Mouse (Mus musculus) stomach, postnatal 0 days (tissue): ENCODE measurements around the gene Llgl1. TPM values are rescaled to one million over a fixed set of nuclear protein-coding genes. Genes with fewer than 3 reads are reported as not detected.
A peak's percentile ranks its signal among the peaks of the same experiment; 100 is the strongest.

Experiments used
- ATAC-seq: fragments of 200-750 bp; cut with Nextera tagmentation; 2 replicates; pipeline ENCODE4 v1.8.0; 2017; ENCODE audit not compliant: low FRiP score, low TSS enrichment
- DNase-seq: peaks from one replicate; pipeline ENCODE4 v3.0.0-alpha.2; 2016; ENCODE audit warnings: low spot score
- H3K27ac ChIP-seq: fragments of 300-500 bp; sonication (generic); replicated peaks from 2 replicates; pipeline ENCODE4 v1.5.1; 2014; ENCODE audit warnings: mild to moderate bottlenecking, control low read depth
- H3K27me3 ChIP-seq: fragments of 300-500 bp; sonication (generic); 2 replicates; pipeline ENCODE4 v1.6.1; 2014; ENCODE audit warnings: low read length; ENCODE audit not compliant: control insufficient read depth, insufficient read depth
- H3K36me3 ChIP-seq: fragments of 300-500 bp; sonication (generic); 2 replicates; pipeline ENCODE4 v1.6.1; 2014; ENCODE audit warnings: low read length, mixed read lengths; ENCODE audit not compliant: control insufficient read depth, insufficient read depth
- H3K4me1 ChIP-seq: fragments of 300-500 bp; sonication (generic); replicated peaks from 2 replicates; pipeline ENCODE4 v1.6.1; 2014; ENCODE audit warnings: antibody characterized with exemption; ENCODE audit not compliant: control insufficient read depth, insufficient read depth
- H3K4me2 ChIP-seq: fragments of 300-500 bp; sonication (generic); replicated peaks from 2 replicates; pipeline ENCODE4 v1.6.1; 2014; ENCODE audit warnings: low read depth, mild to moderate bottlenecking, control low read depth, moderate library complexity
- H3K4me3 ChIP-seq: fragments of 300-500 bp; sonication (generic); 2 replicates; pipeline ENCODE4 v1.5.1; 2014; ENCODE audit warnings: low read depth, low read length, control low read depth
- H3K9ac ChIP-seq: fragments of 300-500 bp; sonication (generic); 2 replicates; pipeline ENCODE4 v1.6.1; 2014; ENCODE audit warnings: mild to moderate bottlenecking, low read length, control low read depth, mixed read lengths
- H3K9me3 ChIP-seq: fragments of 300-500 bp; sonication (generic); 2 replicates; pipeline ENCODE4 v1.6.1; 2016; ENCODE audit warnings: low read length; ENCODE audit not compliant: control insufficient read depth
- CTCF ChIP-seq: IDR thresholded peaks from 2 replicates; pipeline ENCODE4 v1.5.1; 2016; ENCODE audit warnings: antibody characterized with exemption, low read depth, mild to moderate bottlenecking, moderate library complexity
- EP300 ChIP-seq: optimal IDR thresholded peaks from 2 replicates; pipeline ENCODE3; 2016; ENCODE audit warnings: antibody characterized with exemption
- WGBS: fragments of 180-500 bp; shearing (Covaris S2); extraction: QIAGEN DNeasy Blood & Tissue Kit; methylation state at CpG from one replicate; pipeline ENCODE4 v1.1.7; 2014; 5-methylcytosine and 5-hydroxymethylcytosine counted together
- microRNA-seq: library from miRNA; unstranded; fragments of <30 nt; microRNA quantifications from one replicate; pipeline ENCODE4, GENCODE M21; 2016
- polyA plus RNA-seq: library from polyadenylated mRNA; unstranded; fragments of >200 nt; fragmentation: Nextera tagmentation; extraction: Ambion mirVana; gene quantifications from 2 replicates; pipeline ENCODE4 v1.2.1, GENCODE M21; 2015

Llgl1 gene
- polyA plus RNA-seq, 1 experiment from 2014 or later: 13.6 TPM

- Histone ChIP-seq H3K36me3 (peaks cover 3% of the 10 kb centered on the region), H3K4me1 (no peaks in the 10 kb centered on the region), H3K4me3 (no peak overlapping the region), H3K27me3 (no peaks in the 10 kb centered on the region), H3K9ac (no peak overlapping the region), H3K27ac (no peak overlapping the region), H3K9me3 (no peaks in the 10 kb centered on the region), H3K4me2 (no peak overlapping the region)
- 74% methylated on average over 5 of the region's 5 CpGs for WGBS
- DNase-seq: no peak
- TF ChIP-seq EP300 (no peak), CTCF (peak; percentile 44)
- no peak for ATAC-seq
Measured at GRCm38 (mm10) chr11:60735191-60735590, 35.7 kb downstream of the Llgl1 start.

GRCm38 (mm10) chr11:60736491-60736890 is 37.0 kb downstream of the Llgl1 start:
- H3K27ac ChIP-seq: no peak overlapping the region
- 78% methylated on average over 3 of the region's 3 CpGs for WGBS
- H3K4me3 ChIP-seq: no peak overlapping the region
- peaks cover 6% of the 10 kb centered on the region for H3K36me3 ChIP-seq
- DNase-seq (no peak), ATAC-seq (no peak)
- no peak overlapping the region for H3K9ac ChIP-seq
- no peaks in the 10 kb centered on the region for H3K4me1 ChIP-seq
- H3K27me3 ChIP-seq: no peaks in the 10 kb centered on the region
- no peak overlapping the region for H3K4me2 ChIP-seq
- TF ChIP-seq CTCF (no peak), EP300 (no peak)
- no peaks in the 10 kb centered on the region for H3K9me3 ChIP-seq

DNA sequence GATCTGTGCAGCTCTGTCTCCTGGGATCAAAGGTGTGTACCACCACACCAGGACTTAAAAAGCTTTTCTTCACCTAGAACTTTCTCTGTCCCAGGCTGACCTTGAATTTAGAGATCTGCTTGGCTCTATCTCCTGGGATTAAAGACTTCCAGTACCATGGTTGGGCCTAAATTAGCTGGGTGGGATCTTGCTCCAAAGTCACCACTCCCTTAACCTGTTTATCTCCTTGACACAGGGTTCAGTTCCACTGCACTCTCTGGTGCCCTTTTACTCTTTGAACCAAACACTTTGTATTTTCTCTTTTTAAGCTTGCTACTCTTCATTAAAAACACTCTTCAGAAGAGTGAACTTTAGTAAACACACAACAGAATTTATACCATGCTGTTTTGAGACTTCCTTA is 37.9 kb downstream of the Llgl1 start:
- ATAC-seq (no peak), DNase-seq (no peak)
- Histone ChIP-seq H3K4me2 (no peak overlapping the region), H3K4me3 (no peak overlapping the region), H3K27ac (no peak overlapping the region), H3K36me3 (peaks cover 5% of the 10 kb centered on the region), H3K4me1 (no peaks in the 10 kb centered on the region), H3K9me3 (no peaks in the 10 kb centered on the region), H3K27me3 (no peaks in the 10 kb centered on the region), H3K9ac (no peak overlapping the region)
- TF ChIP-seq CTCF (no peak), EP300 (no peak)

- Histone ChIP-seq H3K4me1 (no peaks in the 10 kb centered on the region), H3K27ac (no peak overlapping the region), H3K36me3 (peaks cover 12% of the 10 kb centered on the region), H3K4me3 (no peak overlapping the region), H3K4me2 (no peak overlapping the region), H3K27me3 (no peaks in the 10 kb centered on the region), H3K9ac (no peak overlapping the region), H3K9me3 (no peaks in the 10 kb centered on the region)
- DNase-seq (no peak), ATAC-seq (no peak)
- TF ChIP-seq EP300 (no peak), CTCF (no peak)
- WGBS: 56% methylated on average over 3 of the region's 3 CpGs
Measured at GRCm38 (mm10) chr11:60740321-60740720, 40.8 kb downstream of the Llgl1 start.

DNA sequence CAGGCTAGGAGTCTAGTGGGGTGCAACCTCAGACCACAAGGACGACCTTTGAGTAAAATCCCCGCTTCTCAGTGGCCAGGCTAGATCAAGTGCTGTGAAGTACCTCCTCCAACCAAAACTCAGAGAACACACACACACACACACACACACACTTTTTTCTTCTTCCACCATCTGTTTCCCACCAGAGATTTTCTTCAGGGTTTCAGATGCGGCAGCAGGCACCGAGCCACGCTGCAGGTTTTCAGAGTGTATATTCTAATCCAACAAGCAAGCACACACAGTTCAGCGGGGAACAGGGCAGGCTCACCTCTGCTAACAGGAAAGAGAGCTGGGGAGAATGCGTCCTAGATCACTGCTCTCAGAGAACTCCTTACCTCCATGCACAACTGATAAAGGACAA is 56.0 kb downstream of the Llgl1 start:
- WGBS: 86% methylated on average over 7 of the region's 7 CpGs
- ATAC-seq: no peak
- Histone ChIP-seq H3K9me3 (no peaks in the 10 kb centered on the region), H3K36me3 (peaks cover 23% of the 10 kb centered on the region), H3K9ac (no peak overlapping the region), H3K4me3 (no peak overlapping the region), H3K27ac (no peak overlapping the region), H3K27me3 (no peaks in the 10 kb centered on the region), H3K4me2 (no peak overlapping the region), H3K4me1 (no peaks in the 10 kb centered on the region)
- no peak for TF ChIP-seq CTCF
- no peak for TF ChIP-seq EP300
- no peak for DNase-seq

- no peak overlapping the region for H3K27ac ChIP-seq
- no peak for TF ChIP-seq CTCF
- TF ChIP-seq EP300: no peak
- no peak overlapping the region for H3K4me2 ChIP-seq
- no peaks in the 10 kb centered on the region for H3K27me3 ChIP-seq
- DNase-seq: no peak
- WGBS: 88% methylated on average over 3 of the region's 3 CpGs
- ATAC-seq: no peak
- peaks cover 5% of the 10 kb centered on the region; the same call in 1 of the 2 replicates for H3K36me3 ChIP-seq
- H3K9ac ChIP-seq: no peak overlapping the region
- no peak overlapping the region for H3K4me3 ChIP-seq
- H3K9me3 ChIP-seq: no peaks in the 10 kb centered on the region
- H3K4me1 ChIP-seq: no peaks in the 10 kb centered on the region
Measured at GRCm38 (mm10) chr11:60761681-60762080, 62.2 kb downstream of the Llgl1 start.

Small RNAs within 50 kb of the gene (microRNA-seq; reads per million reads assigned to microRNA genes)
- 1.6 reads per million for gene Mir5100

Other genes starting within 250 kb of the Llgl1 start
- gene Drg2, start 245.1 kb upstream of the Llgl1 start, polyA plus RNA-seq: 47.2 and 50.2 TPM in 2 replicates
- 0.02 and 0.08 TPM in 2 replicates for gene Myo15, start 230.4 kb upstream of the Llgl1 start, polyA plus RNA-seq
- gene Alkbh5, start 163.3 kb upstream of the Llgl1 start, polyA plus RNA-seq: 25.7 and 26.3 TPM in 2 replicates
- gene Flii, start 27.5 kb downstream of the Llgl1 start, polyA plus RNA-seq: 51.1 and 54.1 TPM in 2 replicates
- 8.5 and 9.8 TPM in 2 replicates for gene Mief2, start 28.7 kb downstream of the Llgl1 start, polyA plus RNA-seq
- 4.3 and 4.7 TPM in 2 replicates for gene Top3a, start 77.6 kb downstream of the Llgl1 start, polyA plus RNA-seq
- 1.7 and 1.9 TPM in 2 replicates for gene Smcr8, start 77.8 kb downstream of the Llgl1 start, polyA plus RNA-seq
- 29.1 and 30.9 TPM in 2 replicates for gene Shmt1, start 112.0 kb downstream of the Llgl1 start, polyA plus RNA-seq
- 28.0 and 28.1 TPM in 2 replicates for gene Dhrs7b, start 130.9 kb downstream of the Llgl1 start, polyA plus RNA-seq
- 39.8 and 42.1 TPM in 2 replicates for gene Tmem11, start 179.5 kb downstream of the Llgl1 start, polyA plus RNA-seq
- 6.7 and 8.3 TPM in 2 replicates for gene Natd1, start 215.0 kb downstream of the Llgl1 start, polyA plus RNA-seq
- 105 and 108 TPM in 2 replicates for gene Map2k3, start 232.3 kb downstream of the Llgl1 start, polyA plus RNA-seq